Mouse (Mus musculus) MEL (cell line): Measurements from ENCODE around the gene Efna2. TPM values are rescaled to one million over a fixed set of nuclear protein-coding genes. Genes with fewer than 3 reads are reported as not detected.

Experiments
- DNase-seq: peaks from one replicate; pipeline ENCODE4 v3.0.0; 2011; ENCODE audit warnings: low read depth, low spot score
- H3K27ac ChIP-seq: 2 replicates; pipeline ENCODE4 v1.5.1; 2012; ENCODE audit warnings: low read depth, mild to moderate bottlenecking, control low read depth, low read length, moderate library complexity; ENCODE audit not compliant: control insufficient read depth
- H3K27me3 ChIP-seq, 2 experiments: fragments of 150-350 bp in 1 of 2; sonication (generic) in 1 of 2; 2 replicates each; pipeline ENCODE4 v1.6.1; 2012; ENCODE audit warnings: low read length in 2 of 2, mild to moderate bottlenecking in 2 of 2, improper control_type of control experiment in 1 of 2, moderate library complexity in 1 of 2; ENCODE audit not compliant: insufficient read depth in 2 of 2, control insufficient read depth in 1 of 2
- H3K36me3 ChIP-seq, 2 experiments: 2 replicates each; pipeline ENCODE4 v1.6.1; 2012 to 2014; ENCODE audit warnings: low read length in 2 of 2, improper control_type of control experiment in 1 of 2, inconsistent platforms in 1 of 2, mild to moderate bottlenecking in 1 of 2; ENCODE audit not compliant: insufficient read depth in 2 of 2, control insufficient read depth in 1 of 2
- H3K4me1 ChIP-seq, 2 experiments: fragments of 150-350 bp in 1 of 2; sonication (generic) in 1 of 2; 2 replicates each; pipeline ENCODE4 v1.6.1; 2012; ENCODE audit warnings: low read length in 2 of 2, improper control_type of control experiment in 1 of 2, mild to moderate bottlenecking in 1 of 2; ENCODE audit not compliant: insufficient read depth in 2 of 2, control insufficient read depth in 1 of 2
- H3K4me3 ChIP-seq, 2 experiments: fragments of 150-350 bp in 1 of 2; sonication (generic) in 1 of 2; 2 replicates each; pipeline ENCODE4 v1.5.1; 2012; ENCODE audit warnings: low read depth in 2 of 2, low read length in 2 of 2, mild to moderate bottlenecking in 2 of 2, moderate library complexity in 2 of 2, control low read depth in 1 of 2, improper control_type of control experiment in 1 of 2; ENCODE audit not compliant: control insufficient read depth in 1 of 2, insufficient read depth in 1 of 2
- H3K79me2 ChIP-seq: 2 replicates; pipeline ENCODE4 v1.6.1; 2012; ENCODE audit warnings: mild to moderate bottlenecking, low read length, moderate library complexity; ENCODE audit not compliant: control insufficient read depth, poor library complexity, insufficient read depth
- H3K9ac ChIP-seq: 2 replicates; pipeline ENCODE4 v1.6.1; 2012; ENCODE audit warnings: low read depth, mild to moderate bottlenecking, control low read depth, low read length, moderate library complexity; ENCODE audit not compliant: control insufficient read depth, poor library complexity, severe bottlenecking
- H3K9me3 ChIP-seq: fragments of 150-350 bp; sonication (generic); replicated peaks from 2 replicates; pipeline ENCODE4 v1.6.1; 2012; ENCODE audit warnings: mild to moderate bottlenecking, low read length, improper control_type of control experiment, moderate library complexity; ENCODE audit not compliant: insufficient read depth
- E2F4 ChIP-seq: IDR thresholded peaks from 2 replicates; pipeline ENCODE4 v1.6.1; 2011; ENCODE audit warnings: low read depth, low read length, improper control_type of control experiment, borderline replicate concordance
- MAX ChIP-seq: IDR thresholded peaks from 2 replicates; pipeline ENCODE4 v1.6.1; 2011; ENCODE audit warnings: low read length, improper control_type of control experiment
- MAZ ChIP-seq: IDR thresholded peaks from 2 replicates; pipeline ENCODE4 v1.6.1; 2012; ENCODE audit warnings: low read depth, mild to moderate bottlenecking, inconsistent platforms, low read length, improper control_type of control experiment
- MXI1 ChIP-seq: IDR thresholded peaks from 2 replicates; pipeline ENCODE4 v1.6.1; 2011; ENCODE audit warnings: mild to moderate bottlenecking, low read depth, low read length, improper control_type of control experiment
- MYB ChIP-seq: IDR thresholded peaks from 2 replicates; pipeline ENCODE4 v1.6.1; 2011; ENCODE audit warnings: mild to moderate bottlenecking, low read depth, low read length, improper control_type of control experiment
- RCOR1 ChIP-seq: IDR thresholded peaks from 2 replicates; pipeline ENCODE4 v1.6.1; 2012; ENCODE audit warnings: low read depth, mild to moderate bottlenecking, inconsistent platforms, low read length, improper control_type of control experiment
- SIN3A ChIP-seq: IDR thresholded peaks from 2 replicates; pipeline ENCODE4 v1.6.1; 2012; ENCODE audit warnings: low read length, improper control_type of control experiment, inconsistent platforms
- UBTF ChIP-seq: IDR thresholded peaks from 2 replicates; pipeline ENCODE4 v1.6.1; 2012; ENCODE audit warnings: low read depth, mild to moderate bottlenecking, inconsistent platforms, low read length, improper control_type of control experiment, moderate library complexity, borderline replicate concordance; ENCODE audit not compliant: insufficient read depth
- USF2 ChIP-seq, 2 experiments: IDR thresholded peaks; 2 replicates each; pipeline ENCODE4 v1.6.1; 2011 to 2012; ENCODE audit warnings: improper control_type of control experiment in 2 of 2, low read length in 2 of 2, borderline replicate concordance in 1 of 2, inconsistent platforms in 1 of 2, low read depth in 1 of 2, mild to moderate bottlenecking in 1 of 2; ENCODE audit not compliant: insufficient read depth in 1 of 2
- ZC3H11A ChIP-seq: IDR thresholded peaks from 2 replicates; pipeline ENCODE4 v1.6.1; 2012; ENCODE audit warnings: low read depth, mild to moderate bottlenecking, inconsistent platforms, low read length, improper control_type of control experiment
- polyA plus RNA-seq, 2 experiments: library from polyadenylated mRNA; stranded (reverse) in 1 of 2; unstranded in 1 of 2; fragments of >175 nt in 1 of 2; fragments of >200 nt in 1 of 2; gene quantifications; 2 replicates each; pipeline versions ENCODE4 v1.2.1 to v1.2.4; 2012; ENCODE audit warnings: low replicate concordance in 2 of 2, low read depth in 1 of 2; ENCODE audit not compliant: insufficient read length in 2 of 2, insufficient read depth in 1 of 2, missing spikeins in 1 of 2
- total RNA-seq: library from RNA; depleted of rRNA; stranded (reverse); fragments of 300-350 nt; gene quantifications from 2 replicates; pipeline ENCODE4 v1.2.3, GENCODE M21; 2012

The Efna2 gene
- total and polyA plus RNA-seq, 3 experiments = 0.12 to 2.8 TPM; not detected in 1

GRCm38 (mm10) chr10:80151211-80152034 is 27.9 kb upstream of the Efna2 start:
- Histone ChIP-seq H3K9ac (peak overlapping the region; percentile 87), H3K27ac (peak overlapping the region; percentile 26), H3K36me3 (peaks cover 0 to 19% of the 10 kb centered on the region in 2 experiments; a peak in 2 of 4 replicates), H3K79me2 (peaks cover 32% of the 10 kb centered on the region), H3K4me3 (peak overlapping the region; percentile 84 to 90), H3K4me1 (peaks cover 2 to 39% of the 10 kb centered on the region in 2 experiments; a peak in 3 of 4 replicates), H3K27me3 (no peaks in the 10 kb centered on the region), H3K9me3 (no peaks in the 10 kb centered on the region)
- DNase-seq = no peak
- TF ChIP-seq MAX (no peak), MAZ (0 out of 2 replicates have a peak, but pooled peaks have one; percentile 12), SIN3A (0 out of 2 replicates have a peak, but pooled peaks have one; percentile 9)

GRCm38 (mm10) chr10:80152071-80152872 is 27.0 kb upstream of the Efna2 start:
- Histone ChIP-seq H3K27ac (no peak overlapping the region), H3K9ac (no peak overlapping the region), H3K4me1 (peaks cover 2 to 31% of the 10 kb centered on the region in 2 experiments; a peak in 3 of 4 replicates)
- TF ChIP-seq RCOR1 (no peak), ZC3H11A (no peak), MXI1 (no peak)
- TF ChIP-seq, all 39 proteins: peak for 0
- peaks cover 32% of the 10 kb centered on the region for H3K79me2 ChIP-seq
- no peak for DNase-seq
- H3K4me3 ChIP-seq = no peak overlapping the region
- no peaks in the 10 kb centered on the region for H3K27me3 ChIP-seq
- H3K36me3 ChIP-seq = peaks cover 0 to 17% of the 10 kb centered on the region in 2 experiments; a peak in 2 of 4 replicates
- H3K9me3 ChIP-seq = no peaks in the 10 kb centered on the region

DNA sequence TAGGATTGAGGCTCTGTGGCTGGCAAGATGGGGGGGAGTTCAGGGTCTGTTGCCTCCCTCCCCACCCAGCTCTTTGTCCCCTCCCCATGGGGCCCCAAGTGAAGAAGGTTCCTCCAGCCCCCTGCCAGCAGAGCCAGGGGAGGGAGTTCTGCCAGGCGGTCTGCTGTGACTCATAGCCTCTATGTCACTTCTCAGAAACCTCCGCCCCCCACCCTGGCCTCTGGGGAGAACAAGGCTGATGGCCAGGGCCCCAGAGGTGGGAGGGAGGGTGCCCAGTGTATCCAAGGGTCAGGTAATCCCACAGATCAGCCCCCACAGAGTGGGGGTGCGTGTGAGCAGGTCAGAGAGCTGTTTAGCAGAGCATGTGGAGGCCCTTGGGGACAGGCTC is 26.4 kb upstream of the Efna2 start:
- Histone ChIP-seq H3K27me3 (no peaks in the 10 kb centered on the region), H3K9ac (no peak overlapping the region), H3K36me3 (peaks cover 0 to 20% of the 10 kb centered on the region in 2 experiments; a peak in 2 of 4 replicates), H3K9me3 (no peaks in the 10 kb centered on the region), H3K27ac (no peak overlapping the region; the same call in 1 of the 2 replicates), H3K4me1 (peaks cover 2 to 31% of the 10 kb centered on the region in 2 experiments; a peak in 3 of 4 replicates), H3K4me3 (no peak overlapping the region), H3K79me2 (peaks cover 32% of the 10 kb centered on the region)
- TF ChIP-seq SIN3A (no peak), MXI1 (no peak), E2F4 (no peak), MAZ (0 out of 2 replicates have a peak, but pooled peaks have one; percentile 28), UBTF (no peak), MYB (no peak), USF2 (IDR thresholded peaks at IDR 0.05; ENCODE audit: borderline replicate concordance in 1 of 2, insufficient read depth in 1 of 2, low read depth in 1 of 2, low read length in 2 of 2) (no peak)
- DNase-seq = no peak
